Mouse (Mus musculus): ENCODE measurements around the gene 1700028J19Rik.

GRCm38 (mm10) chr7:44290986-44291385, 44.5 kb upstream of the 1700028J19Rik start:
- no peak for TF ChIP-seq EP300 (IDR thresholded peaks at IDR 0.05)
- TF ChIP-seq CTCF (IDR thresholded peaks at IDR 0.05) = no peak
